Mouse (Mus musculus): ENCODE data around the gene Alkbh7. TPM values are rescaled to one million over a fixed set of nuclear protein-coding genes. Genes with fewer than 3 reads are reported as not detected.

Alkbh7 gene
- polyA plus RNA-seq, 1 experiment from 2014 or later, result 17.0 TPM

DNA sequence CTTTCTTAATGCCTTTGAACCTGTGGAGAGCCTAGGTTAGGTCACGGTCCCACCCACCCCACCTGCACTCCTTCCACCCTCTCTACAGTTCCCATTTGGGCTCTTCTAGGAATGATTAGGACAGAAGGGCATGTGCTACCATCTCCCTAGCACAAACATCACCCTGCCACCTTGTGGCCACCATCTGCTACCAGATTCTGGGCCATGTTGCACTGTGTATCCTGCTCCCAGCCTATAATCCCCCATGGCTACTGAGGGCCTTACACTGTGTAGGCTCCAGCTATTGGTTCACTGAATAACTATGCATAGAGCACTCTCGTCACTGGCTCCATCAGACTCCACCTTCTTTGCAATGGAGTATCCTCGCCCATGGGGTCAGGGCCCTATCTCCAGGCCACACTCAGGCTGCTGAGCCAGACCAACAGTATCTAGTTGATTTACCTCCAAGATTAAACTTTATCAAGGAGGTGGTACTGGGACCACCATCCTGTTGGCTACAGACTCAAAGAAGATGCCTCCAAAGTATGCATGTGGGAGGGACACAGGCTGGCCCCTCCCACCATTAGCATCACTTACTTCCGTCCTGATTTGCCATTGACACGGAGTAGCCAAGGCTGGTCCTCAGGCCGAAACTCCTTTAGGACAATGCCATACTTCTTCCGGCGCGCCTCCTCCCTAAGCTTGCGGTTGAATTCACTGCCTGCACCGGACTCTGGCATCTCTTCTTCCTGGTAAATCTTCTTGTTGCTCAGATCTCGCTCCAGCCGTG, 10.2 kb downstream of the Alkbh7 start:
- Histone ChIP-seq H3K27ac (replicated peaks) (no peak overlapping the region), H3K4me3 (replicated peaks) (no peak overlapping the region), H3K4me1 (replicated peaks) (peaks cover 56% of the 10 kb centered on the region), H3K4me2 (no peak overlapping the region), H3K9ac (no peak overlapping the region), H3K27me3 (no peaks in the 10 kb centered on the region), H3K36me3 (replicated peaks) (peaks cover 73% of the 10 kb centered on the region), H3K9me3 (replicated peaks) (no peaks in the 10 kb centered on the region)
- no peak for ATAC-seq (ENCODE audit: insufficient read depth)
- WGBS (ENCODE audit: insufficient replicate concordance), result 79% methylated on average over 13 of the region's 13 CpGs

DNA sequence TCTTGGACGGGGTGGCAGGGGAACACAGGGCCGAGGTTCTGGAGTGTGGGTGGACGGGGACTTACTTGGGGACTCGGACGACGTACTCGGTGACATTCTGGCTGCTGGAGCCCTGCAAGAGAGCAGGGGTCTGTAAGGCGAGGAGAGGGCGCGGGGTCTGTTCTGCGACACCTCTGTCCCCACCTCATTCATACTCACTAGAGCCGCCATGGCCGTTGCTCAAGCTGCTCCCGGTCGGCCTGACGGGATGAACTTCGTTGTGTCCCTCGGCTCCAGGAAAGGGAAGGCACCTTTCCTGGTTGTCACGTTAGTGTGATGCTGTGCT, 13.7 kb downstream of the Alkbh7 start:
- ATAC-seq (ENCODE audit: insufficient read depth), result peak; percentile 59
- Histone ChIP-seq H3K36me3 (replicated peaks) (peaks cover 37% of the 10 kb centered on the region), H3K4me2 (peak overlapping the region; percentile 92), H3K9ac (peak overlapping the region; percentile 82), H3K27me3 (no peaks in the 10 kb centered on the region), H3K4me1 (replicated peaks) (peaks cover 46% of the 10 kb centered on the region), H3K27ac (replicated peaks) (peak overlapping the region; percentile 90), H3K4me3 (replicated peaks) (peak overlapping the region; percentile 74), H3K9me3 (replicated peaks) (no peaks in the 10 kb centered on the region)
- WGBS (ENCODE audit: insufficient replicate concordance), result under 1% methylated on average over 19 of the region's 19 CpGs

DNA sequence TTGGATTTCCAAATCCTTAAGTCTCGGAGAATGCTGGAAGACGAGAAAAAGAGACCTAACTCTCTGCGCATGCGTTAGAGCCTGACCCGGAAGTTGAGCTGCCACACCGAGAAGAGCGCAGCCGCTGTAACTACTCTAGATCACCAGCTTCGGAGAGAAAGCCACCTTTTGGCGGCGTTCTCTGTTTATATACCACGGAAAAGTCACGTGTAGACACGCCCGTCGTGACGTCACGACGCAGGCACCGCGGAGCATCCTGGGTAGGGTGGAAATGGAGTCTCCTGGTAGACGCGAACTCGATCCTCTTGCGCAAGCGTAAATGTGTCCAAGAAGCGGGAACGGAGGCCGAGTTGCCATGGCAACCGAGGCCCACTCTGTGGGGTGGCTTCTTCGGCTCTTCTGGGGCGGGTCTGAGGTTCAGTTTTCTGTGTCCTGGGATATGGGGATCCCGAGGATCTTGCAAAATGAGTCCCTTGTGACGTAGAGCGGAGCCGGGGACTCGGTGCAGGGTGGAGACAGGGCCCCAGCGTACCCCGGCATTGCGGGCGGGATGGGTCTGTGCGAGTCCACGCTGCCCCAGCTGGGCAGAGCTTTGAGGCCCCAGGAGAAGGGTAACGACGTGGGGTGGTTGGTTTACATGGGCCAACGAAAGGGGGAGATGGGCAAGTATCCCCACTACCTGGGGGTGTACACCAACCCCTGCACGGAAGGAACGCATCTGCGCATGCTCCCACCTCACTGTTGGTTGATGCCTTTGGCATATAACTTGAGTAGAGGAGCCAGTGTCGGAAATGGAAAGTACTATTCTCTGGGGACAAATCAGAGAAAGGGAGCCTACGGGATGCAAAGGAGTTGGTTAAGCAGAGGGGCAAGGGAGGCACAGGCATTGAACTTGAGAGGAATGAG, 14.3 kb downstream of the Alkbh7 start, which contains the start of the genes Gtf2f1 and Gm17949:
TSS of gene Gtf2f1 (minus strand) at position 53 of the 906 bp plus-strand sequence.
TSS of gene Gm17949 (plus strand) at position 234 of the 906 bp plus-strand sequence.
- Histone ChIP-seq H3K4me3 (replicated peaks) (peak within 1 kb of the TSS; percentile 74), H3K9ac (peak within 1 kb of the TSS; percentile 82), H3K27me3 (no peaks in the 10 kb centered on the region), H3K9me3 (replicated peaks) (no peaks in the 10 kb centered on the region), H3K27ac (replicated peaks) (peak within 1 kb of the TSS; percentile 90), H3K4me1 (replicated peaks) (peaks cover 50% of the 10 kb centered on the region), H3K4me2 (peak within 1 kb of the TSS; percentile 92), H3K36me3 (replicated peaks) (peaks cover 31% of the 10 kb centered on the region)
- ATAC-seq (ENCODE audit: insufficient read depth), result peak; percentile 87
- under 1% methylated on average over 51 of the region's 51 CpGs for WGBS (ENCODE audit: insufficient replicate concordance)

DNA sequence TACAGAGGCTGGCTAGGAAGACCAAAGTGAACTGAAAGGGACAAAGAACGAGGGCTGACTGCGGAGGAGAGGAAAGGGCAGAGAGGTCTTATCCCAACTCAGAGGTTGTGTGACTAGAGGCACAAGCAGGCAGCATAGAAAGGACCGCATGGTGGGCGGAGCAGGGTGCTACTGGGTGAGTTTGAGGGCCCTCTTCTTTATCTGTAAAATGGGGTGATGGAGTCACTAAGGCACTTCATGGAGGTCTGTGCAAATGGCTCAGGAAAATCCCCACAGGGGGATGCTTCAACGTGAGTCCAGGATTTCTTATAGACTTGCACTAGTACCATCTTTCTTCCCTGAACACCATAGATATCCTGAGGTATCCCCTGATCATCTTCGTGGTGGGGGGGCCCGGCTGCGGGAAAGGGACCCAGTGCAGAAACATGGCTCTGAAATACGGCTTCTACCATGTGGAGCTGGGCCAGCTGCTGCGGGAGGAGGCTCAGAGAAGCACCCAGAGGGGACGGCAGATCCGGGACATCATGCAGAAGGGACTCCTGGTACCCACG, 15.2 kb downstream of the Alkbh7 start:
- H3K4me2 ChIP-seq, result peak overlapping the region; percentile 92
- H3K27ac ChIP-seq (replicated peaks), result peak overlapping the region; percentile 90
- WGBS (ENCODE audit: insufficient replicate concordance), result 71% methylated on average over 13 of the region's 13 CpGs
- H3K4me3 ChIP-seq (replicated peaks), result peak overlapping the region; percentile 74
- H3K4me1 ChIP-seq (replicated peaks), result peaks cover 43% of the 10 kb centered on the region
- H3K27me3 ChIP-seq, result no peaks in the 10 kb centered on the region
- peaks cover 23% of the 10 kb centered on the region for H3K36me3 ChIP-seq (replicated peaks)
- H3K9ac ChIP-seq, result peak overlapping the region; percentile 75
- no peaks in the 10 kb centered on the region for H3K9me3 ChIP-seq (replicated peaks)
- ATAC-seq (ENCODE audit: insufficient read depth), result no peak

DNA sequence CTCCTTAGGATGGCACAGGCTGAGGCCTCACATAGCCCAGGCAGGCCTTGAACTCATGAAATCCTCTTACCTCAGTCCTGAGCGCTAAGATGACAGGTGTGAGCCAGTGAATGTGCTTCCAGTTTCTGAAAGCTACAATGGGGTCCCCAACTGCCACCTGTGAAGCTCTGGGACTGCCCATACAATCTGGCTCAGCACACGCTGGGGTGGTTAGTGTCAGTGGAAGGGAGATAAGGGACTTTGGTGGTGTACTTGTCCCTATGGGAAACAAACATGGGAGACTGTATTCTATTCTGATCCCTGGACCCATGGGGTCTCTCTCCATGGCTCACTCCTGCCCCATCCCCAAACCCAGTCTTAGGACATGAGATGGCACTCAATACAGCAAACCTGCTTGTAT, 22.6 kb downstream of the Alkbh7 start:
- peaks cover 67% of the 10 kb centered on the region for H3K4me1 ChIP-seq (replicated peaks)

GRCm38 (mm10) chr17:57020960-57021359, 23.8 kb downstream of the Alkbh7 start:
- peaks cover 69% of the 10 kb centered on the region for H3K4me1 ChIP-seq (replicated peaks)
- H3K9ac ChIP-seq, result no peak overlapping the region
- H3K4me3 ChIP-seq (replicated peaks), result no peak overlapping the region
- H3K27me3 ChIP-seq, result no peaks in the 10 kb centered on the region
- H3K9me3 ChIP-seq (replicated peaks), result no peaks in the 10 kb centered on the region
- peak overlapping the region; percentile 79 for H3K27ac ChIP-seq (replicated peaks)
- no peak overlapping the region for H3K4me2 ChIP-seq
- peaks cover 63% of the 10 kb centered on the region for H3K36me3 ChIP-seq (replicated peaks)
- peak; percentile 33; the same call in 1 of the 2 replicates for ATAC-seq (ENCODE audit: insufficient read depth)
- WGBS (ENCODE audit: insufficient replicate concordance), result 29% methylated on average over 5 of the region's 5 CpGs

More for the DNA sequence above, 22.6 kb downstream of the Alkbh7 start:
- no peaks in the 10 kb centered on the region for H3K9me3 ChIP-seq (replicated peaks)
- H3K36me3 ChIP-seq (replicated peaks), result peaks cover 50% of the 10 kb centered on the region
- peak overlapping the region; percentile 36 for H3K4me2 ChIP-seq
- no peaks in the 10 kb centered on the region for H3K27me3 ChIP-seq
- H3K27ac ChIP-seq (replicated peaks), result peak overlapping the region; percentile 79
- peak overlapping the region; percentile 4; the same call in 1 of the 2 replicates for H3K9ac ChIP-seq
- 35% methylated on average over 2 of the region's 2 CpGs for WGBS (ENCODE audit: insufficient replicate concordance)
- H3K4me3 ChIP-seq (replicated peaks), result no peak overlapping the region
- ATAC-seq (ENCODE audit: insufficient read depth), result peak; percentile 79

- no peaks in the 10 kb centered on the region for H3K27me3 ChIP-seq
- H3K27ac ChIP-seq (replicated peaks), result peak overlapping the region; percentile 12; the same call in 1 of the 2 replicates
- H3K9ac ChIP-seq, result no peak overlapping the region
- H3K9me3 ChIP-seq (replicated peaks), result no peaks in the 10 kb centered on the region
- H3K4me2 ChIP-seq, result 0 out of 2 replicates have a peak overlapping the region, but pooled peaks have one; percentile 8
- H3K4me3 ChIP-seq (replicated peaks), result no peak overlapping the region
- WGBS (ENCODE audit: insufficient replicate concordance), result 59% methylated on average over 4 of the region's 4 CpGs
- no peak for ATAC-seq (ENCODE audit: insufficient read depth)
- H3K4me1 ChIP-seq (replicated peaks), result peaks cover 70% of the 10 kb centered on the region
- H3K36me3 ChIP-seq (replicated peaks), result peaks cover 65% of the 10 kb centered on the region
Measured at GRCm38 (mm10) chr17:57027471-57027870, 30.3 kb downstream of the Alkbh7 start.

- no peaks in the 10 kb centered on the region for H3K9me3 ChIP-seq (replicated peaks)
- WGBS (ENCODE audit: insufficient replicate concordance), result 19% methylated on average over 8 of the region's 8 CpGs
- peaks cover 59% of the 10 kb centered on the region for H3K4me1 ChIP-seq (replicated peaks)
- H3K27me3 ChIP-seq, result no peaks in the 10 kb centered on the region
- peak overlapping the region; percentile 97 for H3K4me3 ChIP-seq (replicated peaks)
- peak overlapping the region; percentile 100 for H3K9ac ChIP-seq
- H3K36me3 ChIP-seq (replicated peaks), result peaks cover 43% of the 10 kb centered on the region
- no peak for ATAC-seq (ENCODE audit: insufficient read depth)
- peak overlapping the region; percentile 91 for H3K4me2 ChIP-seq
- H3K27ac ChIP-seq (replicated peaks), result peak overlapping the region; percentile 94
Measured at GRCm38 (mm10) chr17:57029691-57030090, 32.6 kb downstream of the Alkbh7 start.

DNA sequence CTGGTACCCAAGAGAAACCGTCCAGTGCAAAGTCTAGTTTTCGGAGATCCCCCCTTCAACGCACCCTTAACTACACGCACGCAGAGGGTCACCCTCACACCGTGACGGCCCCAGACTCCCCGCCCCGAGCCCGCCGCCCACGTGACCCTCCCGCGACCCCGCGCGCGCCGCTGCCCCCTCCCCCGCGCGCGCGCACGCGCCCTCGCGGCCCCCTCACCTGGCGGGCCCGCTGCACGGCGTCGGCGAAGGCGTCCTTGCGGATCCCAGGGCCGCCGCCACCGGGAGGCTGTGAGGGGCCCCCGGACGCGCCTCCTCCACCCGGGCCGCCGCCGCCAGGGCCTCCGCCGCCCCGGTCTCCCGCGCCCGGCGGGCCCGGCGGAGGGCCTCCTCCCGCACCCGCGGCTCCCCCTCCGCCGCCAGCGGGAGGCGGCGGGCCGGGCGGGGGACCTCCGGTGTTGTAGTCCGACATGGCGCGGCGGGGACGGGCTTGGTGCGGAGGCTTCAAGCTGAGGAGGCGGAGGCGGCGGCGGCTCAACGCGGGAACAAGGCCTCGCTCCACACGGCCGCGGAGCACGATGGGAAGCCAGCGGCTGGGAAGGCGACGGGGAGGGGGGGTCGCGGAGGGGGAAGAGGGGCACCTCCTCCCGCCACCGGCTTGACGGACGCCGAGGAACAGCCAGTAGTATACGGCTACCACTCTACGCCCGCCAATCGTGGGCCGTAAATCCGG, 34.0 kb downstream of the Alkbh7 start, which contains the start of gene Khsrp:
TSS of gene Khsrp (minus strand) at position 592 of the 730 bp plus-strand sequence.
- no peaks in the 10 kb centered on the region for H3K27me3 ChIP-seq
- H3K36me3 ChIP-seq (replicated peaks), result peaks cover 29% of the 10 kb centered on the region
- H3K4me3 ChIP-seq (replicated peaks), result peak within 1 kb of the TSS; percentile 97
- no peak for ATAC-seq (ENCODE audit: insufficient read depth)
- peak within 1 kb of the TSS; percentile 91 for H3K4me2 ChIP-seq
- peak within 1 kb of the TSS; percentile 100 for H3K9ac ChIP-seq
- peak within 1 kb of the TSS; percentile 94 for H3K27ac ChIP-seq (replicated peaks)
- H3K4me1 ChIP-seq (replicated peaks), result peaks cover 54% of the 10 kb centered on the region
- no peaks in the 10 kb centered on the region for H3K9me3 ChIP-seq (replicated peaks)
- under 1% methylated on average over 90 of the region's 99 CpGs for WGBS (ENCODE audit: insufficient replicate concordance)

DNA sequence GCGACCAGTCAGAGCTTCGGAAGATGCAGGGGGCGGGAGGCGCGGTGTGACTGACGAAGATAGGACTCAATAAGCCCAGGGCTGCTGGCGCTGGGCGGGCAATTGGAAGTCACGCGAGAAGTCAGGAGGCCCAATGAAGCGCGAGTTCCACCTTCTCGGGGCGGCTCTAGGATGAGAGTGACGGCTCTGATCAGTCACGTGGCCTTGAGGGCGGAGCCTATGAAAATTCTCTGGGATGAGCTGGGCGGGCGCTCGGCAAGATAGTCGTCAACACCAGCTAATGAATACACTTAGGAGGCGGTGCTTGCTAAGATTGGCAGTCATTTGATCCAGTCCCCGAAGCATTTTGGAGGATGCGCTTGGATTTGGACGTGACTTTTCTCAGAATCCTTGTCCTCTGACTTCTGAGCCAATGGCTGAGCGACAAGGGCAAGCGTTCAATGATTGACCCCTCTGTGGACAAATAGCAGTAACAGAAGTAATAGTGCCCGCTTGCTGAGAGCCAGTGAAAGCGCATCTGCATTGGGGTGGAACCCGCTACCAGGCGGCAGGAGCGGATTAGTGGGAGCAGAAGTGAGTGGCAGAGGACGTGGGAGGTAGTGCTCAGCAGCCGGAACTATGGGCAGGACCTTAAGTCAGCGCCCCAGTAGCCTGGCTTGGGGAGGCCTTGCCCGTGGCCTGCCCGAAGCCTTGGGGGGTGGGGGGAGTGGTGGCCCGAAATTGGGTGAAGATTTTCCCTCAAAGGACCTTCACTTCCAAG, 34.7 kb downstream of the Alkbh7 start:
- Histone ChIP-seq H3K36me3 (replicated peaks) (peaks cover 22% of the 10 kb centered on the region), H3K4me3 (replicated peaks) (peak overlapping the region; percentile 97), H3K4me1 (replicated peaks) (peaks cover 46% of the 10 kb centered on the region), H3K27ac (replicated peaks) (peak overlapping the region; percentile 93), H3K27me3 (no peaks in the 10 kb centered on the region), H3K4me2 (peak overlapping the region; percentile 90), H3K9ac (peak overlapping the region; percentile 74), H3K9me3 (replicated peaks) (no peaks in the 10 kb centered on the region)
- ATAC-seq (ENCODE audit: insufficient read depth), result peak; percentile 88
- under 1% methylated on average over 38 of the region's 38 CpGs for WGBS (ENCODE audit: insufficient replicate concordance)
